Mouse (Mus musculus) C2C12 (cell line): ENCODE data around the gene Plvap. TPM values are rescaled to one million over a fixed set of nuclear protein-coding genes. Genes with fewer than 3 reads are reported as not detected.
"Not testable (repeated sequence)": the region's sequence is repeated elsewhere in the genome, so short reads cannot be mapped to it uniquely, and the experiment has no call there.

Experiments used
- H3K27me3 ChIP-seq: one replicate; pipeline ENCODE4 v1.6.1; 2011; ENCODE audit not compliant: control insufficient read depth, insufficient read depth, insufficient read length
- H3K36me3 ChIP-seq: one replicate; pipeline ENCODE4 v1.6.1; 2011; ENCODE audit not compliant: control insufficient read depth, insufficient read depth
- H3K4me3 ChIP-seq: one replicate; pipeline ENCODE4 v1.5.1; 2011; ENCODE audit warnings: mild to moderate bottlenecking, control low read depth; ENCODE audit not compliant: poor library complexity, insufficient read depth, severe bottlenecking
- H3K79me2 ChIP-seq: one replicate; pipeline ENCODE4 v1.6.1; 2011; ENCODE audit not compliant: control insufficient read depth, insufficient read depth
- H3K79me3 ChIP-seq: one replicate; pipeline ENCODE4 v1.6.1; 2011; ENCODE audit warnings: low read depth, control low read depth
- H3ac ChIP-seq: one replicate; pipeline ENCODE3; 2011; ENCODE audit warnings: low read depth; ENCODE audit not compliant: control insufficient read depth, insufficient read length
- CEBPB ChIP-seq: IDR thresholded peaks from one replicate; pipeline ENCODE4 v1.6.1; 2011; ENCODE audit warnings: low read depth, mild to moderate bottlenecking, control low read depth, moderate library complexity
- CTCF ChIP-seq: IDR thresholded peaks from one replicate; pipeline ENCODE4 v1.5.1; 2011; ENCODE audit not compliant: control insufficient read depth, insufficient read depth, insufficient read length
- FOSL1 ChIP-seq: IDR thresholded peaks from one replicate; pipeline ENCODE4 v1.8.0; 2011; ENCODE audit warnings: mild to moderate bottlenecking, low read length; ENCODE audit not compliant: poor library complexity, insufficient read depth, severe bottlenecking
- MAX ChIP-seq: IDR thresholded peaks from one replicate; pipeline ENCODE4 v1.6.1; 2011; ENCODE audit warnings: mild to moderate bottlenecking, control low read depth
- MYOD1 ChIP-seq: IDR thresholded peaks from one replicate; pipeline ENCODE4 v1.6.1; 2011; ENCODE audit warnings: low read depth; ENCODE audit not compliant: control insufficient read depth, insufficient read length
- MYOG ChIP-seq: IDR thresholded peaks from one replicate; pipeline ENCODE4 v1.6.1; 2011; ENCODE audit not compliant: control insufficient read depth, insufficient read length; ENCODE audit errors: extremely low read depth
- USF1 ChIP-seq: IDR thresholded peaks from one replicate; pipeline ENCODE4 v1.6.1; 2011; ENCODE audit warnings: low read depth, mild to moderate bottlenecking, control low read depth, moderate library complexity
- polyA plus RNA-seq: library from polyadenylated mRNA; unstranded; fragments of >200 nt; fragmentation: generic; extraction: Trizol; gene quantifications from one replicate; pipeline ENCODE4 v1.2.1, GENCODE M21; 2012; ENCODE audit warnings: missing spikeins

Plvap gene
- polyA plus RNA-seq, 1 experiment: 0.07 TPM

DNA sequence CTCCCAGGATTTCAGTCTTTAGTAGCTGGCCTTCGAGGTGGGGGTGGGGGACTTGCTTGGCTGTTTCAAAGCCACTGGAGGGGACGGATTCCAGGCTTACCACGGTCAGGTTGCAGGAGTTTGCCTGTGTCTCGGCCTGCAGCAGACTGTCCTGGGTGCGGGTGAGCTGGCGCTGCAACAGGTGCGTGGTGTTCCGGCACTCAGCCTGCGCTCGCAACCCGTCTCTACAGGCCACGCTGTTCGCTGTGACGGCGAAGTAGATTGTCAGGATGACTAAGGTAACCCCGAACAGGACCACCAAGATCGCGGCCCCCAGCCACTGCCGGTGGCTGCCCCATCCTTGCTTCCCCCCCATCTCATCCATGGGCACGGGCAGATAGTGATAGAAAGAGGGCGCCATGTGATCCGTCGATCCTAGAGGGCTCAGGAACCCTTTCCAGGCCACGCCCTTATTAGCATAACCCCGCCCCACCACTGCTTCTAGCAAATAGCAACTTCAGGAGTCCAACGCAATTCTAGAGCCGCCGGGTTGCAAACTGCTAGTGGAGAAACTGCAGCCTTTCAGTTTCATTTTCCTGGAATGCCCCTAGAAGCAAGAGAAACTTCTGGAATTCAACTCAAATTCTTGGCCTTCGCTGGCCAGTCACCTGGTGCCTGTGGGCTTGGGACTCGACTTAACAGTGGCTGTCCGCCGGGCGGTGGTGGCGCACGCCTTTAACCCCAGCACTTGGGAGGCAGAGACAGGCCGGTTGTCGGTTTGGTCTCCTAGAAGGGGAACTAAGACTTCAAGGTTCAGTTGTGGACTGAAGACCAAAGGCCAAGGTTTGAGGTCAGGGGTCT, 25.7 kb upstream of the Plvap start, which contains the start of gene Bst2:
Bst2 (minus strand) TSS at position 429 of the 840 bp plus-strand sequence.
- H3K4me3 ChIP-seq: peak within 1 kb of the TSS; percentile 38
- H3K79me2 ChIP-seq: no peaks in the 10 kb centered on the region
- H3K79me3 ChIP-seq: no peaks in the 10 kb centered on the region
- peak; percentile 14 for TF ChIP-seq CTCF
- peak; percentile 73 for TF ChIP-seq MYOD1
- no peak for TF ChIP-seq FOSL1
- TF ChIP-seq USF1: peak; percentile 64
- H3K27me3 ChIP-seq: no peaks in the 10 kb centered on the region
- peak within 1 kb of the TSS; percentile 39 for H3ac ChIP-seq
- H3K36me3 ChIP-seq: no peaks in the 10 kb centered on the region

DNA sequence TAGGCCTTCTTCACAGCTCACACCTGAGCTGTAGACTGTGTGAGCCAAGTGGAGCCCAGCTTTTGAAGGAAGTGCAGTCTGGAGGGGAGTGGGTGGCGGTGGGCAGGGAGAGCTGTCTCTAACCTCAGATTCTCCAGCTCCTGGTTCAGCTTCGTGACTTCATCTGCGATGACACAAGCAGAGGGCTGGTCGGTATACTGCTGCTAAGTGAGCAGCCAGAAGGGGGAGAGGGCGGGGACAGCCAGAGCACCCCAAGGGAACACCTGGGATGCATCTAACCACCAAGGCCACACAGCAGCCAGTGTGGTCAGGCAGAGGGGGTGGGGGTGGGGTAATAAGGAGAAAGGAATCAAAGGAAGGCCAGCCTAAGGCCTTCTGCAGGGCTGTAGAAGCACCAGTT, 24.1 kb upstream of the Plvap start:
- H3K79me3 ChIP-seq: no peaks in the 10 kb centered on the region
- no peak overlapping the region for H3ac ChIP-seq
- H3K4me3 ChIP-seq: no peak overlapping the region
- no peak for TF ChIP-seq CTCF
- no peak for TF ChIP-seq MYOG
- TF ChIP-seq MYOD1: no peak
- TF ChIP-seq MAX: no peak
- TF ChIP-seq USF1: no peak
- TF ChIP-seq CEBPB: no peak
- no peak for TF ChIP-seq FOSL1
- H3K27me3 ChIP-seq: no peaks in the 10 kb centered on the region
- no peaks in the 10 kb centered on the region for H3K36me3 ChIP-seq
- H3K79me2 ChIP-seq: no peaks in the 10 kb centered on the region

DNA sequence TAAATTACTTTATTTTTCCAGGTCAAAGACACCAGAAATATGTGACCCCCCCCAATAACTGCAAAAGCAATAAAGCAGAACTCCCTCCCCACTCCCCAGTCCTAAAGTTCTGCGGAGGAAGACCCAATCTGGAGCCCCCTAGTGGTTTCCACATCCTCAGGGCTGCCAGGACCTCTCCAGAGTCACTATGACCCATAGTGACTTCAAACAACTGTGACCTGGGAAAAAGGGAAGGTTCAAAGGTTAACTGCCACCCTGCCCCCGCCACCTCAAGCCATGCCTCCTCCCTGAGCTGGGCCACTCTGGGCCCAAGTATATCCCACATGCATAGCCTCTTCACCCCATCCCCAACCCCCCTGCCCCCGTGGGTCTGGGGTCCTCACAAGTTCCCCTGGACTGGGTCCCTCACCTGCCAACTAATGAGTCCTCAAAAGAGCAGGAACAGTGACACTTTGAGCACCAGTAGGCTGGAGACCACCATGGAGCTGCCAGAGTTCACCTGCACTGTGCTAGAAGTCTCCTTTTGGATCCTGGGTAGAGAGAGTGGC, 22.8 kb upstream of the Plvap start:
- Histone ChIP-seq H3K27me3 (no peaks in the 10 kb centered on the region), H3K4me3 (no peak overlapping the region), H3ac (no peak overlapping the region), H3K79me2 (no peaks in the 10 kb centered on the region), H3K36me3 (no peaks in the 10 kb centered on the region), H3K79me3 (no peaks in the 10 kb centered on the region)
- no peak for TF ChIP-seq MAX
- no peak for TF ChIP-seq MYOG
- TF ChIP-seq FOSL1: no peak
- TF ChIP-seq CEBPB: no peak
- TF ChIP-seq CTCF: no peak
- TF ChIP-seq MYOD1: no peak
- no peak for TF ChIP-seq USF1

- H3K36me3 ChIP-seq, H3K27me3 ChIP-seq, H3K79me3 ChIP-seq, H3K79me2 ChIP-seq, H3K4me3 ChIP-seq, H3ac ChIP-seq: not testable (repeated sequence)
Measured at GRCm38 (mm10) chr8:71530735-71531467, 19.3 kb upstream of the Plvap start.

GRCm38 (mm10) chr8:71528362-71529073, 17.0 kb upstream of the Plvap start:
- no peak overlapping the region for H3K4me3 ChIP-seq
- H3K79me3 ChIP-seq: no peaks in the 10 kb centered on the region
- no peaks in the 10 kb centered on the region for H3K36me3 ChIP-seq
- peaks cover 8% of the 10 kb centered on the region for H3K27me3 ChIP-seq
- H3ac ChIP-seq: no peak overlapping the region
- H3K79me2 ChIP-seq: no peaks in the 10 kb centered on the region
- no peak for TF ChIP-seq USF1
- no peak for TF ChIP-seq MYOG
- TF ChIP-seq CTCF: no peak
- no peak for TF ChIP-seq FOSL1
- no peak for TF ChIP-seq CEBPB
- no peak for TF ChIP-seq MYOD1
- no peak for TF ChIP-seq MAX
